Mouse (Mus musculus): ENCODE data around the gene Ccdc62. TPM values are rescaled to one million over a fixed set of nuclear protein-coding genes. Genes with fewer than 3 reads are reported as not detected.

The Ccdc62 gene
- polyA plus RNA-seq, 1 experiment, result 79.8 TPM

DNA sequence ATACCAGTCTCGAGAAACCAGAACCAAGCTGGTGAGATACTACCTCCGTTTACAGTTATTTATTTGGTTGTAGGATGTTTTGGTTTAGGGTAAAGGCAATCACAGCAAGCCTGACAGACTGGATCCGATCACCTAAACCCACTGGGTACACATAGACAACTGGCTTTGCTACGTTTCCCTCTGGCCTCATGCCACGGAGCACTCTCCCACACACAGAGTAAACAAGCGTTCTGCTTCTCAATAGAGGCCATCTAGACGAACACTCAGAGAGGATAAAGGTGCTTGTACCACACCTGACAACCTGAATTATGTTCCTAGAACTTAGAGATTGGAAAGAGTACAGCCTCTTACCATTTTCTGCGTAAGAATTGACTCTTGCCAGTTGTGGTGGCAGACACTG is 29.6 kb downstream of the Ccdc62 start:
- no peaks in the 10 kb centered on the region for H3K4me1 ChIP-seq (ENCODE audit: control insufficient read depth, insufficient read depth, low read length)
- TF ChIP-seq POLR2A (IDR thresholded peaks at IDR 0.05; ENCODE audit: control insufficient read depth, low read depth, low read length), result no peak
- TF ChIP-seq CTCF (IDR thresholded peaks at IDR 0.05; ENCODE audit: control insufficient read depth, insufficient read depth, insufficient replicate concordance, low read depth, low read length), result no peak

DNA sequence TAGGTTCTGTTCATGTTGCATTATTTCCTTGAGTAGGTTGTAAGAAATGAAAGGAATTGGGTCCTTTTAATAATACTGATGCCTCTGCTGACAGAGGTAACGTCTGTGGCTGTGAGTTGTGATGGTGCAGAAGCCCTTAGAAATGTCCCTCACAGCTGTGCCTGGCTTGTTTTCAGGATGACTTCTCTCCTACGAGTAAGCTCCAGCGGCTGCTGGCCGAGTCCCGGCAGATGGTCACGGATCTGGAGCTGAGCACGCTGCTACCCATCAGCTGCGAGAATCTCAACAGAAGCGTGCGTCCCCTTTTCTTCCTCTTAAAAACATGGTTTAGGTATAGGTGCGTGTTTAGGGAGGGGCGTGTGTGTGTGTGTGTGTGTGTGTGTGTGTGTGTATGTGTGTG is 30.6 kb downstream of the Ccdc62 start:
- Histone ChIP-seq H3K4me3 (ENCODE audit: control insufficient read depth, low read depth, low read length) (no peak overlapping the region), H3K27ac (ENCODE audit: control insufficient read depth, insufficient read depth, low read depth, low read length) (no peak overlapping the region), H3K36me3 (ENCODE audit: control insufficient read depth, insufficient read depth, low read length) (no peaks in the 10 kb centered on the region), H3K4me1 (ENCODE audit: control insufficient read depth, insufficient read depth, low read length) (no peaks in the 10 kb centered on the region), H3K27me3 (ENCODE audit: control insufficient read depth, insufficient read depth, low read length) (no peaks in the 10 kb centered on the region)
- TF ChIP-seq POLR2A (IDR thresholded peaks at IDR 0.05; ENCODE audit: control insufficient read depth, low read depth, low read length) (no peak), CTCF (IDR thresholded peaks at IDR 0.05; ENCODE audit: control insufficient read depth, insufficient read depth, insufficient replicate concordance, low read depth, low read length) (no peak)

More for the DNA sequence above, 29.6 kb downstream of the Ccdc62 start:
- Histone ChIP-seq H3K27me3 (ENCODE audit: control insufficient read depth, insufficient read depth, low read length) (no peaks in the 10 kb centered on the region), H3K27ac (ENCODE audit: control insufficient read depth, insufficient read depth, low read depth, low read length) (no peak overlapping the region), H3K4me3 (ENCODE audit: control insufficient read depth, low read depth, low read length) (no peak overlapping the region), H3K36me3 (ENCODE audit: control insufficient read depth, insufficient read depth, low read length) (no peaks in the 10 kb centered on the region)

DNA sequence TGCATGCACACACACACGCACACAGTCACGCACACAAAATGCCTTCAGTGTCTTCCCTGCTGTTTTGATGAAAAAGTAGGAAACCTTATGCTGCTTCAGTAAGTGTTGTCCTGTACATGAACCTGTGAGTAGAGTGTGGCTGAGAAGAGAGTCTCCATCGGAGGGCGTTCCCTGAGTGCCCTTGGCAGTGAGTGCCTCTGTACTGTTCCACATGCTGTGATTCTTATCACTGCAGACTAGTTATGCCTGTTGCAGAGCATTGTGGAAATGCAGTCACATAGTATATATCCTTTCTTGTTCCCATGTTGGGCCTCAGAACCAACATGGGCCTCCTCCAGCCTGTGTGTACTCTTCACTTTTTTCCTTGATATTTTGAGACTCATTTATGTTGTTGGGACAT is 33.7 kb downstream of the Ccdc62 start:
- Histone ChIP-seq H3K4me1 (ENCODE audit: control insufficient read depth, insufficient read depth, low read length) (no peaks in the 10 kb centered on the region), H3K36me3 (ENCODE audit: control insufficient read depth, insufficient read depth, low read length) (0 out of 2 replicates have a peak, but pooled peaks cover under 1% of the 10 kb centered on the region), H3K4me3 (ENCODE audit: control insufficient read depth, low read depth, low read length) (no peak overlapping the region), H3K27ac (ENCODE audit: control insufficient read depth, insufficient read depth, low read depth, low read length) (no peak overlapping the region), H3K27me3 (ENCODE audit: control insufficient read depth, insufficient read depth, low read length) (no peaks in the 10 kb centered on the region)
- TF ChIP-seq POLR2A (IDR thresholded peaks at IDR 0.05; ENCODE audit: control insufficient read depth, low read depth, low read length), result no peak
- TF ChIP-seq CTCF (IDR thresholded peaks at IDR 0.05; ENCODE audit: control insufficient read depth, insufficient read depth, insufficient replicate concordance, low read depth, low read length), result no peak

DNA sequence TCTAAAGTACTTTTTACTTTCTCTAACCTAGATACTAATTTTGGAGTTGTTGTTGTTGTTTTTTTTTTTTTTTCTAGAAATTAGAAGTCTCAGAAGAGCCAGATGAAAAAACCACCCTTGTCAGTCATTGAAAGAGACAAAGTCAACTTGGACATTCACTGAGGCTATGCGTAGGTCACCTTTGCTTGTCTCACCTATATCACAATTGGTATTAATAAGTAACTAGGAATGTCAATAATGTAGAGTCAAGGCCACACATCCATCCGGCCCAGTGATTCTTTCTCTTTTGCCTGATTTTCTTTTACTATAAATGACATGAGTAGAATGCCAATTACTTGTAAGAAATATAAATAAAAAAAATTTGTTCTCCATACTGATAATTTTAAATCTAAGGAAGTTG is 36.3 kb downstream of the Ccdc62 start:
- Histone ChIP-seq H3K4me1 (ENCODE audit: control insufficient read depth, insufficient read depth, low read length) (no peaks in the 10 kb centered on the region), H3K4me3 (ENCODE audit: control insufficient read depth, low read depth, low read length) (no peak overlapping the region), H3K27ac (ENCODE audit: control insufficient read depth, insufficient read depth, low read depth, low read length) (no peak overlapping the region), H3K27me3 (ENCODE audit: control insufficient read depth, insufficient read depth, low read length) (no peaks in the 10 kb centered on the region), H3K36me3 (ENCODE audit: control insufficient read depth, insufficient read depth, low read length) (0 out of 2 replicates have a peak, but pooled peaks cover 1% of the 10 kb centered on the region)
- TF ChIP-seq POLR2A (IDR thresholded peaks at IDR 0.05; ENCODE audit: control insufficient read depth, low read depth, low read length) (no peak), CTCF (IDR thresholded peaks at IDR 0.05; ENCODE audit: control insufficient read depth, insufficient read depth, insufficient replicate concordance, low read depth, low read length) (no peak)

DNA sequence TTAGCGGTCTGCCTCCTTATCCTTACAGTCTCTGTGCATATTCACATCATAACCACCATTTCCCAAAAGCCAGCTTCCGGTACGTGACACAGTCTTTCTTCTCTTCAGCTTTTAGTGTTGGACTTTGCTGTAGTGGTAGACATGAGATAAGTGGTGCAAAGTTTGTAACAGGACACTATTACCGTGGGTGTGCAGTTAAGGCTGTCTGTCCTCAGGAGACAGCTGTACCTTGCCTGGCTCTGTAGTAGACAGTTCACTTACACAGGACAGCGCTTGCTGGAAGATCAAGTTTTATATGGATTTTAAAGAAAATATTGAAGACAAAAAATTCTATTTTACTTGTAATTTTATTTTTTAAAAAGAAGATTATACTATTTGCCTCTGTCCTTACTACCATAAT is 38.0 kb downstream of the Ccdc62 start:
- no peaks in the 10 kb centered on the region for H3K27me3 ChIP-seq (ENCODE audit: control insufficient read depth, insufficient read depth, low read length)
- TF ChIP-seq POLR2A (IDR thresholded peaks at IDR 0.05; ENCODE audit: control insufficient read depth, low read depth, low read length), result no peak
- no peak for TF ChIP-seq CTCF (IDR thresholded peaks at IDR 0.05; ENCODE audit: control insufficient read depth, insufficient read depth, insufficient replicate concordance, low read depth, low read length)
- no peak overlapping the region for H3K4me3 ChIP-seq (ENCODE audit: control insufficient read depth, low read depth, low read length)
- H3K36me3 ChIP-seq (ENCODE audit: control insufficient read depth, insufficient read depth, low read length), result 0 out of 2 replicates have a peak, but pooled peaks cover 1% of the 10 kb centered on the region
- peaks cover 3% of the 10 kb centered on the region for H3K4me1 ChIP-seq (ENCODE audit: control insufficient read depth, insufficient read depth, low read length)
- no peak overlapping the region for H3K27ac ChIP-seq (ENCODE audit: control insufficient read depth, insufficient read depth, low read depth, low read length)

DNA sequence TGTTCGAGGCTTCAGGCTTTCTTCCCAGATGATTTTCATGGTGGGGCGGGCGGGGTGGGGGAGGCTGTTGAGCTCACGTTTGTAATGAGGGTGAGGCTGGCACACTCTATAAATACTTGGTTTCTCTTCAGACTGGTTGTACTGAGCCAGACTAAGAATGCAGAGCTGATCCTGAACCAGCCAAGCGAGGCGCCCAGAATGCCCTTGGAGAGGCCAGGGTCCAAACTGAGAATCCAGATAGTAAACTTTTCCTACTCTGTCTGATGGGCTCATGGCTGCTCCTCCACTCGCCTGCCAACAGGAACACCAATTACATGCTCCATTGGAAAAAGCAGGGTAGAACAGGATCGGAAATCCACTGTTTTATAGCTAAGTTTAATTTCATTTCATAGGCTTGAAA is 38.7 kb downstream of the Ccdc62 start:
- peaks cover 7% of the 10 kb centered on the region for H3K4me1 ChIP-seq (ENCODE audit: control insufficient read depth, insufficient read depth, low read length)
- TF ChIP-seq POLR2A (IDR thresholded peaks at IDR 0.05; ENCODE audit: control insufficient read depth, low read depth, low read length), result no peak
- H3K27me3 ChIP-seq (ENCODE audit: control insufficient read depth, insufficient read depth, low read length), result no peaks in the 10 kb centered on the region
- no peak overlapping the region for H3K27ac ChIP-seq (ENCODE audit: control insufficient read depth, insufficient read depth, low read depth, low read length)
- no peak overlapping the region for H3K4me3 ChIP-seq (ENCODE audit: control insufficient read depth, low read depth, low read length)
- 0 out of 2 replicates have a peak, but pooled peaks cover 1% of the 10 kb centered on the region for H3K36me3 ChIP-seq (ENCODE audit: control insufficient read depth, insufficient read depth, low read length)

DNA sequence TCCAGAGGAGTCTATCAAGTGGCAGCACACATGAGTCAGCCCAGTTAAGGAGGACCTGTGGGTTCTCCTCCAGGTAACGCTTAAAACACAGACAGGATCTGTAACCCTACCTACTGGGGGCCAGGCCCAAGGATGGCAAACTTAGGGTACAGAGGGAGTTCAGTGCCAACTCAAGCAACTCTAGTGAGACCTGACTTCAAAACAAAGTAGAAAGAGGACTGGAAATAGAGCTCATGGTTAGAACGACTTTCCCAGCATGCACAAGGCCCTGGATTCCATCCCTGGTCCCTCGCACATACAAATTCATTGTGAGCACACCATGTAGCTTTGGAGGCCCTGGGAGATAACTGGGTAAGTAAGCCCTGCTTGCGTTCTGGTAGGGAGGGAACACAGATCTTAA is 40.1 kb downstream of the Ccdc62 start:
- no peak for TF ChIP-seq CTCF (IDR thresholded peaks at IDR 0.05; ENCODE audit: control insufficient read depth, insufficient read depth, insufficient replicate concordance, low read depth, low read length)
- TF ChIP-seq POLR2A (IDR thresholded peaks at IDR 0.05; ENCODE audit: control insufficient read depth, low read depth, low read length), result no peak
- no peak overlapping the region for H3K27ac ChIP-seq (ENCODE audit: control insufficient read depth, insufficient read depth, low read depth, low read length)
- peaks cover 10% of the 10 kb centered on the region for H3K4me1 ChIP-seq (ENCODE audit: control insufficient read depth, insufficient read depth, low read length)
- no peaks in the 10 kb centered on the region for H3K27me3 ChIP-seq (ENCODE audit: control insufficient read depth, insufficient read depth, low read length)
- no peak overlapping the region for H3K4me3 ChIP-seq (ENCODE audit: control insufficient read depth, low read depth, low read length)
- H3K36me3 ChIP-seq (ENCODE audit: control insufficient read depth, insufficient read depth, low read length), result 0 out of 2 replicates have a peak, but pooled peaks cover 1% of the 10 kb centered on the region

DNA sequence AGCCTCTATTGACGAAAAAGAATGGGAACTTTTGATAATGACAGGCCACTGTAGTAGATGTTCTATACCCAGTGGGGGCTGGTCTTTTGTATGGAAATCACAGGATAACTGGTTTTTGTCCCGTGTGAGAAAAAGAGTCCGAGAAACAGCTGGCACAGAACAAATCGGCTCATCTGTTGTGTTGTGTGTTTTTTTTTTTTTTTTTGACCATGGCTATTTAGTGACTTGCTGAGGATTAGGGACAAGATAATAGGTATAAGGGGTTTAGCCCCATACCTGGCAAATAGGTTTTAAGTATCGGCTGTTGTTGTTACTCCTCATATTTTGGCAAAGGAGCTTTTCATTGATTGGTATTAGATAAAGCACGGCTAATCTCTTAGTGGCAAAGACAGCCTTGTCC is 42.0 kb downstream of the Ccdc62 start:
- Histone ChIP-seq H3K4me3 (ENCODE audit: control insufficient read depth, low read depth, low read length) (no peak overlapping the region), H3K27me3 (ENCODE audit: control insufficient read depth, insufficient read depth, low read length) (no peaks in the 10 kb centered on the region), H3K4me1 (ENCODE audit: control insufficient read depth, insufficient read depth, low read length) (peaks cover 10% of the 10 kb centered on the region), H3K36me3 (ENCODE audit: control insufficient read depth, insufficient read depth, low read length) (0 out of 2 replicates have a peak, but pooled peaks cover 1% of the 10 kb centered on the region), H3K27ac (ENCODE audit: control insufficient read depth, insufficient read depth, low read depth, low read length) (no peak overlapping the region)
- TF ChIP-seq CTCF (IDR thresholded peaks at IDR 0.05; ENCODE audit: control insufficient read depth, insufficient read depth, insufficient replicate concordance, low read depth, low read length), result no peak
- TF ChIP-seq POLR2A (IDR thresholded peaks at IDR 0.05; ENCODE audit: control insufficient read depth, low read depth, low read length), result no peak
